Mouse (Mus musculus): Measurements from ENCODE around the gene Gm8906. TPM values are rescaled to one million over a fixed set of nuclear protein-coding genes. Genes with fewer than 3 reads are reported as not detected.
"Not testable (repeated sequence)": the region's sequence is repeated elsewhere in the genome, so short reads cannot be mapped to it uniquely, and the experiment has no call there.

Gm8906 gene
- total RNA-seq (2022) = not detected

DNA sequence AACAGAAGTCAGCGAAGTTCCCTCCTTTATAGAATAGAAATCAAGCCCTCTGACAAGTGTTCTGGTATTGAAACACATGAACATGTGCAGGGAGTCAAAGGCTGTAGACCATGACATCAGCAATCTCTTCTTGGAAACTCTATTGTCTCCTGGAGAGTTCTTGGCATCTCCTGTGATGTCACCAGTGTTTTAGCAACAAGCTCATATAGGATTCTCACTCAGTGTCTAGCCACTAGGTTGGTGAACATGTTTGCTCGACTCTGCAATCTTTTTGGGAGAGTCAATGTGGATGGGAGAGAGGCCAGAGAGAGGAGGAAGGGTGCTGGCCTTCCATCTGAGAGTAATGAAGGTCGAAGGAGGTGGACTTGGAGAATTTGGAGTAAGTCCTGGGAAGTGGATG is at the start of gene Gm8906:
Gene Gm8906, plus strand, starts transcription at position 301 of the 400 bp plus-strand sequence.
- not testable (repeated sequence) for DNase-seq

Other genes with a start within 250 kb of the Gm8906 start
- not detected for gene Gm8890, start 246.7 kb upstream of the Gm8906 start, total RNA-seq (2022)
- gene Speer1, start 161.2 kb upstream of the Gm8906 start, total RNA-seq (2022) = not detected
- not detected for gene Gm8897, start 86.3 kb upstream of the Gm8906 start, total RNA-seq (2022)
- not detected for gene Gm6460, start 92.2 kb downstream of the Gm8906 start, total RNA-seq (2022)
- not detected for gene Gm8922, start 179.3 kb downstream of the Gm8906 start, total RNA-seq (2022)